Mouse (Mus musculus) MEL (cell line): ENCODE data around the gene Akap11. TPM values are rescaled to one million over a fixed set of nuclear protein-coding genes. Genes with fewer than 3 reads are reported as not detected.

Experiments
- DNase-seq: peaks from one replicate; pipeline ENCODE4 v3.0.0; 2011; ENCODE audit warnings: low read depth, low spot score
- H3K27ac ChIP-seq: 2 replicates; pipeline ENCODE4 v1.5.1; 2012; ENCODE audit warnings: low read depth, mild to moderate bottlenecking, control low read depth, low read length, moderate library complexity; ENCODE audit not compliant: control insufficient read depth
- H3K27me3 ChIP-seq, 2 experiments: fragments of 150-350 bp in 1 of 2; sonication (generic) in 1 of 2; 2 replicates each; pipeline ENCODE4 v1.6.1; 2012; ENCODE audit warnings: low read length in 2 of 2, mild to moderate bottlenecking in 2 of 2, improper control_type of control experiment in 1 of 2, moderate library complexity in 1 of 2; ENCODE audit not compliant: insufficient read depth in 2 of 2, control insufficient read depth in 1 of 2
- H3K36me3 ChIP-seq, 2 experiments: 2 replicates each; pipeline ENCODE4 v1.6.1; 2012 to 2014; ENCODE audit warnings: low read length in 2 of 2, improper control_type of control experiment in 1 of 2, inconsistent platforms in 1 of 2, mild to moderate bottlenecking in 1 of 2; ENCODE audit not compliant: insufficient read depth in 2 of 2, control insufficient read depth in 1 of 2
- H3K4me1 ChIP-seq, 2 experiments: fragments of 150-350 bp in 1 of 2; sonication (generic) in 1 of 2; 2 replicates each; pipeline ENCODE4 v1.6.1; 2012; ENCODE audit warnings: low read length in 2 of 2, improper control_type of control experiment in 1 of 2, mild to moderate bottlenecking in 1 of 2; ENCODE audit not compliant: insufficient read depth in 2 of 2, control insufficient read depth in 1 of 2
- H3K4me3 ChIP-seq, 2 experiments: fragments of 150-350 bp in 1 of 2; sonication (generic) in 1 of 2; 2 replicates each; pipeline ENCODE4 v1.5.1; 2012; ENCODE audit warnings: low read depth in 2 of 2, low read length in 2 of 2, mild to moderate bottlenecking in 2 of 2, moderate library complexity in 2 of 2, control low read depth in 1 of 2, improper control_type of control experiment in 1 of 2; ENCODE audit not compliant: control insufficient read depth in 1 of 2, insufficient read depth in 1 of 2
- H3K79me2 ChIP-seq: 2 replicates; pipeline ENCODE4 v1.6.1; 2012; ENCODE audit warnings: mild to moderate bottlenecking, low read length, moderate library complexity; ENCODE audit not compliant: control insufficient read depth, poor library complexity, insufficient read depth
- H3K9ac ChIP-seq: 2 replicates; pipeline ENCODE4 v1.6.1; 2012; ENCODE audit warnings: low read depth, mild to moderate bottlenecking, control low read depth, low read length, moderate library complexity; ENCODE audit not compliant: control insufficient read depth, poor library complexity, severe bottlenecking
- H3K9me3 ChIP-seq: fragments of 150-350 bp; sonication (generic); replicated peaks from 2 replicates; pipeline ENCODE4 v1.6.1; 2012; ENCODE audit warnings: mild to moderate bottlenecking, low read length, improper control_type of control experiment, moderate library complexity; ENCODE audit not compliant: insufficient read depth
- CTCF ChIP-seq, 3 experiments: IDR thresholded peaks in 2 of 3; conservative IDR thresholded peaks in 1 of 3; 2 replicates each; pipeline ENCODE4 v1.5.1; 2011 to 2012; ENCODE audit warnings: low read length in 3 of 3, low read depth in 2 of 3, mild to moderate bottlenecking in 2 of 3, improper control_type of control experiment in 1 of 3, inconsistent platforms in 1 of 3, mixed read lengths in 1 of 3, moderate library complexity in 1 of 3; ENCODE audit not compliant: control insufficient read depth in 1 of 3, insufficient read depth in 1 of 3, poor library complexity in 1 of 3, severe bottlenecking in 1 of 3
- E2F4 ChIP-seq: IDR thresholded peaks from 2 replicates; pipeline ENCODE4 v1.6.1; 2011; ENCODE audit warnings: low read depth, low read length, improper control_type of control experiment, borderline replicate concordance
- MAX ChIP-seq: IDR thresholded peaks from 2 replicates; pipeline ENCODE4 v1.6.1; 2011; ENCODE audit warnings: low read length, improper control_type of control experiment
- NELFE ChIP-seq: IDR thresholded peaks from 2 replicates; pipeline ENCODE4 v1.6.1; 2011; ENCODE audit warnings: low read depth, low read length, improper control_type of control experiment
- NRF1 ChIP-seq: IDR thresholded peaks from 2 replicates; pipeline ENCODE4 v1.6.1; 2014; ENCODE audit warnings: low read depth, mild to moderate bottlenecking, inconsistent platforms, low read length, improper control_type of control experiment, moderate library complexity; ENCODE audit not compliant: poor library complexity, insufficient read depth, severe bottlenecking
- POLR2AphosphoS2 ChIP-seq: IDR thresholded peaks from 2 replicates; pipeline ENCODE4 v1.6.1; 2011; ENCODE audit warnings: low read length, improper control_type of control experiment
- SIN3A ChIP-seq: IDR thresholded peaks from 2 replicates; pipeline ENCODE4 v1.6.1; 2012; ENCODE audit warnings: low read length, improper control_type of control experiment, inconsistent platforms
- SMC3 ChIP-seq: IDR thresholded peaks from 2 replicates; pipeline ENCODE4 v1.6.1; 2011; ENCODE audit warnings: low read depth, low read length, improper control_type of control experiment
- TCF12 ChIP-seq: IDR thresholded peaks from 2 replicates; pipeline ENCODE4 v1.6.1; 2014; ENCODE audit warnings: low read depth, mild to moderate bottlenecking, inconsistent platforms, low read length, improper control_type of control experiment, moderate library complexity
- UBTF ChIP-seq: IDR thresholded peaks from 2 replicates; pipeline ENCODE4 v1.6.1; 2012; ENCODE audit warnings: low read depth, mild to moderate bottlenecking, inconsistent platforms, low read length, improper control_type of control experiment, moderate library complexity, borderline replicate concordance; ENCODE audit not compliant: insufficient read depth
- USF1 ChIP-seq: IDR thresholded peaks from 2 replicates; pipeline ENCODE4 v1.6.1; 2014; ENCODE audit warnings: low read depth, mild to moderate bottlenecking, inconsistent platforms, low read length, improper control_type of control experiment, moderate library complexity
- USF2 ChIP-seq, 2 experiments: IDR thresholded peaks; 2 replicates each; pipeline ENCODE4 v1.6.1; 2011 to 2012; ENCODE audit warnings: improper control_type of control experiment in 2 of 2, low read length in 2 of 2, borderline replicate concordance in 1 of 2, inconsistent platforms in 1 of 2, low read depth in 1 of 2, mild to moderate bottlenecking in 1 of 2; ENCODE audit not compliant: insufficient read depth in 1 of 2
- ZNF384 ChIP-seq: IDR thresholded peaks from 2 replicates; pipeline ENCODE4 v1.6.1; 2012; ENCODE audit warnings: low read depth, mild to moderate bottlenecking, inconsistent platforms, low read length, improper control_type of control experiment
- polyA plus RNA-seq, 2 experiments: library from polyadenylated mRNA; stranded (reverse) in 1 of 2; unstranded in 1 of 2; fragments of >175 nt in 1 of 2; fragments of >200 nt in 1 of 2; gene quantifications; 2 replicates each; pipeline versions ENCODE4 v1.2.1 to v1.2.4; 2012; ENCODE audit warnings: low replicate concordance in 2 of 2, low read depth in 1 of 2; ENCODE audit not compliant: insufficient read length in 2 of 2, insufficient read depth in 1 of 2, missing spikeins in 1 of 2
- total RNA-seq: library from RNA; depleted of rRNA; stranded (reverse); fragments of 300-350 nt; gene quantifications from 2 replicates; pipeline ENCODE4 v1.2.3, GENCODE M21; 2012

The Akap11 gene
- total and polyA plus RNA-seq, 3 experiments = 13.0 to 25.4 (median 17.1) TPM

DNA sequence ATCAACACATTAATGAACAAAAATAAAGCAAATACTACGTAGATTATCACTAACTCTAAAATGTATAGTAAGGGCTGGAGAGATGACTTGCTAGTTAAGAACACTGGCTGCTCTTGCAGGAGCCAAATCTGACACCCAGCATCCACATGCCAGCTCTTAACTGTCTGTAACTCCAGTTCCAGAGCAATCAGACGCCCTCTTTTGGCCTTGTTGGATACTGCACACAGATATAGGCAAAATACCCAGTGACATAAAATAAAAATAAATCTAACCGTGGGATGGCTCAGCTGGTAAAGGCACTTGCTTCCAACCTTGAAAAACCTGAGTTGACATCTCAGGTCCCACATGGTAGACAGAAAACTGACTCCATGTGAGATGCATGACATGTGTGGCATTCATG, 36.0 kb downstream of the Akap11 start:
- DNase-seq = no peak

DNA sequence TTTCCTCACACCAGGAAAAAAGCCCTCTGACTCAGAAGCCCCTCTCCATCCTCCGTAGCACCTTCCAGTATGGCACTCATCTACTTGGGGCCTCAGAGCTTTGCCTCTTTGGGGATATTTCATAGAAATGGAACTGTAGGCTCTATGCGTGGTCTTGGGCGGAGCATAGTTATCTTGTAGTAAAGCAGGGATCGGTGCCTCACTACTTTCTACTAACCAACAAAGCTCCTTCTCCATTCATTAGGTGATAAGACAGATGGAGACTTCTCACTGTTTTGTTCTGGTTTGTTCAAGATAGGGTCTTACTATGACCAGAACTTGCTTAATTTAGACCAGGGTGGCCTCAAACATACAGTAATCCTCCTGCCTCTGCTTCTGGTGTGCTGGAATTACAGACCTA, 39.9 kb downstream of the Akap11 start:
- no peak overlapping the region for H3K9ac ChIP-seq
- H3K4me3 ChIP-seq = no peak overlapping the region
- no peaks in the 10 kb centered on the region for H3K27me3 ChIP-seq
- no peaks in the 10 kb centered on the region for H3K79me2 ChIP-seq
- H3K36me3 ChIP-seq = peaks cover 3 to 6% of the 10 kb centered on the region in 2 experiments
- H3K27ac ChIP-seq = no peak overlapping the region
- peaks cover 6 to 7% of the 10 kb centered on the region in 2 experiments for H3K4me1 ChIP-seq
- peak; percentile 34 for DNase-seq
- no peak for TF ChIP-seq ZNF384
- TF ChIP-seq NELFE = no peak
- TF ChIP-seq USF1 = no peak
- H3K9me3 ChIP-seq = no peaks in the 10 kb centered on the region

More for the DNA sequence above, 36.0 kb downstream of the Akap11 start:
- H3K4me1 ChIP-seq = peaks cover 6 to 7% of the 10 kb centered on the region in 2 experiments
- no peak overlapping the region for H3K9ac ChIP-seq
- no peak overlapping the region for H3K27ac ChIP-seq
- H3K79me2 ChIP-seq = no peaks in the 10 kb centered on the region
- no peaks in the 10 kb centered on the region for H3K27me3 ChIP-seq
- TF ChIP-seq E2F4 (no peak), USF2 (IDR thresholded peaks at IDR 0.05; ENCODE audit: borderline replicate concordance in 1 of 2, insufficient read depth in 1 of 2, low read depth in 1 of 2, low read length in 2 of 2) (no peak), POLR2AphosphoS2 (no peak), CTCF (IDR thresholded peaks at IDR 0.05 in 2 of 3, conservative IDR thresholded peaks at IDR 0.05 in 1 of 3; ENCODE audit: control insufficient read depth in 1 of 3, insufficient read depth in 1 of 3, low read depth in 2 of 3, low read length in 3 of 3, poor library complexity in 1 of 3, severe bottlenecking in 1 of 3) (no peak), ZNF384 (no peak), MAX (no peak), UBTF (no peak), NELFE (no peak), USF1 (no peak), SIN3A (no peak)
- TF ChIP-seq, all 39 proteins: peak for 0
- Histone ChIP-seq H3K36me3 (peaks cover 3 to 6% of the 10 kb centered on the region in 2 experiments), H3K4me3 (no peak overlapping the region), H3K9me3 (no peaks in the 10 kb centered on the region)

DNA sequence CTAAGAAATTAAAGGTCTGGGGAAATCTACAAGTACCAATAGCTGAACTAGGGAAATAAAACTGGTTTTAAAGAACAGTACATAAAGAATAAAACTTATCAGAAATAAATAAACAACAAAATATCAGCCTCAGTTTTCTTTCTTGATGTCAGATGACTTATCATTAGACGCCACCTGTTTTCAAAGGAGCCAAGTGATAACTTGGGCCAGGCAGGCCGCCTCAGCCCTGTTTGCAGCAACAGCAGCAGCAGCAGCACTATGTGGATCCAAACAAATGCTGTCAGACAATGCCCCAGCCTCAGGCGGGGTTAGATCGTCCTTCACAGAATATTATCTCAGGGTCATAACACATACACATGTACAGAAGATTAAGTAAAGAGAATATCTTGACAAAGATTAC, 41.4 kb downstream of the Akap11 start:
- Histone ChIP-seq H3K9ac (no peak overlapping the region), H3K4me1 (peaks cover 6 to 7% of the 10 kb centered on the region in 2 experiments), H3K27ac (no peak overlapping the region), H3K36me3 (peaks cover 3% of the 10 kb centered on the region in 2 experiments), H3K9me3 (no peaks in the 10 kb centered on the region), H3K4me3 (no peak overlapping the region), H3K79me2 (no peaks in the 10 kb centered on the region), H3K27me3 (no peaks in the 10 kb centered on the region)
- DNase-seq = no peak
- TF ChIP-seq NRF1 (no peak), USF2 (IDR thresholded peaks at IDR 0.05; ENCODE audit: borderline replicate concordance in 1 of 2, insufficient read depth in 1 of 2, low read depth in 1 of 2, low read length in 2 of 2) (no peak), MAX (no peak), USF1 (no peak), TCF12 (no peak), SMC3 (no peak)
